Mouse (Mus musculus): Measurements from ENCODE around the gene Pnpla8.
A peak's percentile ranks its signal among the peaks of the same experiment; 100 is the strongest.
"Not testable (repeated sequence)": the region's sequence is repeated elsewhere in the genome, so short reads cannot be mapped to it uniquely, and the experiment has no call there.

Gene Pnpla8

DNA sequence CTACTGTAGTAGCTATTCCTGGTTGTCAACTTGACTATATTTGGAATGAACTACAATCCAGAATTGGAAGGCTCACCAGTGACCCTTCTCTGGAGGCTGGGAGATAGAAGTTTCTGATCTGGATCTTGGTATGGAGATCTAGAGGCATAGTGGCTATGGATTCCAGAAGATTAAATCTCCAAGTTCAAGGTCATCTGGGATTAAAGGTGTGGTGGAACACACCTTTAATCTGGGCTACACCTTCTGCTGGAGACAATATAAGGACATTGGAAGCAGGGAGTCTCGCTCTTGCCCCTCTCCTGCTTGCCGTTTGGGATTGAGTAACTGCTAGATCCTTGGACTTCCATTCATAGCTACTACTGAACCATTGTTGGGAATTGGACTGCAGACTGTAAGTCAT is at the start of gene Pnpla8:
TSS of gene Pnpla8 (plus strand) at position 301 of the 400 bp plus-strand sequence.
- not testable (repeated sequence) for DNase-seq (ENCODE audit: low spot score in 2 of 2)

DNA sequence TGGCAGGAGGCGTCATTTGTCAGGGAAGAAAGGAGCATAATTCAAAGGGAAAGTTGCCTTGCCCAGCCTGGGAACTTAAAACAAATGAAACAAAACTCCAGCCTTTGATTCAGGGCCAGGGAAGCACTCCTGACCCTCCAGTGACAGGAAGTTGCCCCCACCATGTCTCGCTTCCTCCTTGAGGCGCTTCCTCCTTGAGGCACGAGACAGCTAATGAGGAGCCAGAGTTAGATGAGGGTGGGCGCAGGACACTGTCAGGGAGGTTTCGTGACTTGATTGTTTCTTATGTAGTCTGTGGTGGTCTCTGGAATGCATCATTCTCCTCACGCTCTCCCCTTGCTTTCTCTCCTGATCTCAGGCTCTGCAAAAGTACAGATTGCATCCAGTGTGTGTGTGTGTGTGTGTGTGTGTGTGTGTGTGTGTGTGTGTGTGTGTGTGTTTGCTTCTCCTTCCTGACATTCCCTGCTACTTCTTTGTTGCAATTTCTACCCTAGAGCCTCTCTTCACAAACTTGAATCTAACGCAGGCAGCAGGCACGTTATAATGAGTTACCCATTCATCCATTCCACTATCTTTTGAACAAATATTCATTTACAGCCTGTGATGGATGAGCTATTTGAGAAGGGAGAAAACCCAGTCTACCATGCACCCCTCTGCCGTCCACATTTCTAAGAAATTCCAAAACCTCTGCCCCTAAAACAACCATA is 44.7 kb upstream of the Pnpla8 start:
- DNase-seq (ENCODE audit: low spot score in 2 of 2): peak in 1 of 2 experiments; percentile 30

DNA sequence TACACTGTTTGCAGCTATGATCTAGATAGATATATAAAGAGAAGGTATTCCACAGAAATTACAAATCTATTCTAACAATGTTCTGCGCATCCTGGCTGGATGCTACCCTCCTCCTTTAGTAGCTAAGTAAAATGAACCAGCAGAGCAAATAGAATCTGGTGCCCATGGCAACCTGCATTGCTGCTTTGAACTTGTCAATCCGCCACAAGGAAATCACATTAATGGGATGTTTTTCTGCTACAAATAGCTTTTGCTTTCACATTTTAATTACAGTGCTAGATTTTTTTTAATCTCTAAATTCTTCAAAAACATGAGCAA is 44.2 kb upstream of the Pnpla8 start:
- peak; percentile 35 to 76 for DNase-seq (ENCODE audit: low spot score in 2 of 2)

DNA sequence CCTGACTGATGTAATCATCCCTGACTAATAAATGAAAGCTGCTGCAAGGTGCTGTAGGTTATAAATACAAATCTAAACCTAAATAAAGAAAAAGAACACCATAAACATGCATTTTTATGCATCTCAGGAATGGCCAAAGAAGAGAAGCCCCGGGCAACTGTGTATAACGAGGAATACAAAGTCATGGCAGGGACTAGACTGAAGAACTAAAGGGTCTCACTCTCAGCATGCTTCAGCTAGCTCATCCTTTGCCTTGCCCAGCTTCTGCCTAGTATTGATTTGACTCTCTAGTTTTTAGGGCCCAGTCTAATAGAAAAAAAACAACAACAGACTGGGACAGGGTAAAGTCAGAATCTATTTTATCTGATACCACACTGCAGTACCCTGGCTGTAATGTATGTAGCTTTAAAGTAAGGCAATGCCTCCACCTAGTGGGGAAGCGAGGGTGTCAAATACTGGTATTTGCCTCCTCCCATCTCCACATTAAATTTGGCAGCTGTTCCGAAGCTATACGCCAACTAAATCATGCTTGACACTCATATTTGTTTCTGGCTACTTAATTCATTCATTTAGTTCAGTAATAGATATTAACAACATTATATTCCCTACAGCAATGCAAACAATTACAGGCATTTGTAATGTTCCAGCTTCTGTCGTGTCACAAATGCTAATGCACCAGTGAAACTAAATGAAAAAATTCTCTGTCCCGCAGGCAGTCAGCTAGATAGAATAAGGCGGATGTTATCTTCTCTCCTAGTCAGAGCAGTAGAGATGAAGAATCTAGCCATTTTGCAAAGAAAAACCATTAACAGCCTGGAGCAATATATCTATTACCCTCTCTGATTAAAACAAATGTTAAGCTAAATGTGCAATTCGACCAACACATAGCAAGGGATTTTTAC is 39.8 kb upstream of the Pnpla8 start:
- DNase-seq (ENCODE audit: low spot score in 2 of 2): peak; percentile 82 to 84

DNA sequence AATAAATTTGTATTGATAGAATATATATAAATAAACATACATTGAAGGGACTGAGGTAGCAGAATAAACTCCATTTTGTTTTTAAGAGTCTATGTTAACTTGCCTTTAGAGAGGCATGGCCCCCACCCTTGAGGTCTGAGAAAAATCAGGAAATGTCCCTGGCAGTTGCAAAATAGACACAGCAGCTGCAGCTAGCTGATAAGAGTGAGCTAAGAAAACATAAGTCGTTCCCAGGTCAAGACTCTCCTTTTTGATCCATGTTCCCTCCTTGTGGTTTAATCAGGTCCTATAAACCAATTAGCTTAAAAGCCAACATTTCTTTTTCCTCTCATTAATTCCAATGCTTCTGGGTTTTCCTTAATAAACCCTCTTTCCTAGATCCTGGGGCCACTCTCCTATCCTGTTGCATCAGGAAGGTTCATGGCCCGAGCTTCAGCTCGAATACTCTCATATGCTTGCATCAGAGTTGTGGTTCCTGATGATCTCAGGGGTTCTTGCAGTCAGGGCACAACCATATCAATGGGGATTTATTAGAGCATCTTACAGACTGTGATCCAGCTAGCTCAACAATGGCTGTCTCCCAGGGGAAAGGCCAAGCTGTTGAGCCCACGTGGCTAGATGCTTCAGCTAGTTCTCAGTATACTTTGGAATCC is 23.2 kb upstream of the Pnpla8 start:
- no peak for DNase-seq (ENCODE audit: low spot score in 2 of 2)

DNA sequence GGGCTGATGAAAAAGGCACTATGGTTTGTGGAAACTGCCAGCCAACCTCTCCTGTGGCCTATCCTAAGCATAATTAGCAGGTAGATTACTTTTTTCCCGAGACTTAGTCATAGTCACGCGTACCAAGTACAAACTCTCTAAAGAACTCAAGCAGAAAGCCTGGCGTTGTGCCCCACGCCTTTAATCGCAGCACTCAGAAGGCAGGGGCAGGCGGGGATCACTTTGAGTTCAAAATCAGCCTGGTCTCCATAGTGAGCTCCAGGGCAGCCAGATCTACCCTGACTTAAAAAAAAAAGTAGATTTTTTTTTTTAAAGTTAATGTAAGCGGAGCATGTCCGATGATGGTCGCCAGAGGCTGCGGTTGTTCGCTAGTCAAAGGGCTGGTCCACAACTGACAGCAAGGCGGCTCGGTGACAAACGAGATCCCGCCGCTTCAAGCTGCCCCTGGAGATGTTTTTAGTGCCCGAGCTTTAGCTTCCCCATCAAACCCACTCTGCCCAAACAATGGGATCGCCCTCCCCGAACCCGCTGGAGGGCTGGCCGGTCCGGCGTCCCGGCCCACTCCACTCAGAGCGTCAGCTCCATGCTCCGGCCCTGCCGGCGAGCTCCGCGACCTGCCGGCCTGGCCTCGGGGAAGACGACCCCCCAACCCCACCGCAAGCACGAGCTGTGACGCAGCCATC is 11.9 kb upstream of the Pnpla8 start:
- DNase-seq (ENCODE audit: low spot score in 2 of 2): peak; percentile 59 to 61

DNA sequence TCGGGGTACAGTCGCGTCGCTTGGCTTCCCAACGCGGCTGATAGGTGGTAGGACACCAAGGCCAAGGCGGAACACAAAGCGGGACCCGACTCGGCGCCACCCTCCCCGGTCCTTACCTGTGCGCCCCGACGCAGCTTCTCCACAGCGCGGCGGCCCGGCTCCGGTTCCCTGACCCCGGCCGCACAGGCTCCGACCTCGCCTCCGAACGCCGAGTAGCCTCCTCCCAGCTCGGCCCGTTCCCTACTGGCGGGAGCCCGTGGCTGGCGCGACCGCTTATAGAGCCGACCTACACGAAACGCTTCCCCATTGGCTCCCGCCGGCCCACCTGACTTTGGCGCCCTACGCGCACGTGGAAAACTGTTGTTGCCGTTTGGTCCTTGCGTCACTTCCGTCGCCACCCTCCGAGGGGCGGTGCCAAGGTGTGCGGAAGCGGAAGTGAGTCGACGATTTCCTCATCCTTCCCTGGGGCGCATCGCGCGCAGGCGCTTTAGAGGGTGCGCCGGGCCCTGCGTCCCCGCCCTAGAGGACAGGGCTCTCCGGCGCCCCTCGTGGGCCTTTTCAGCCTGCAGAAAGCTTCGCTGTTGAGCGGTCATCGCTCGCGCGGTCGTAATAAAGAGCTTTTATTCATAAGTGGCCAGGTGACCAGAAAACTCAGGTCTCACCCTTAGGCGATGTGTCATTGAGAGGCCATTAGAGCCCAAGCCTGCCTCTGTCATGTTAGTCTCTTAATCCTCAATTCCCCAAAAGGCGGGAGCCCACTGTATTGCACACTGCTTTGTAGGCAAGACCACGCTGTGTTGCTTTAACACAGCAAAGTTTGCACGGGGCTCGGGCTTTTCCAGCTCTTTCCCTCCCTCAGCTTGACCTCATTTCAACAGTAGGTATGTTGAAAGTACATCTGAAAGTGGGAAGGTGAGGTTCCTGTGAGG is 11.1 kb upstream of the Pnpla8 start, which contains the start of gene Dnajb9:
TSS of gene Dnajb9 (minus strand) at position 503 of the 929 bp plus-strand sequence.
- DNase-seq (ENCODE audit: low spot score in 2 of 2): peak; percentile 100

DNA sequence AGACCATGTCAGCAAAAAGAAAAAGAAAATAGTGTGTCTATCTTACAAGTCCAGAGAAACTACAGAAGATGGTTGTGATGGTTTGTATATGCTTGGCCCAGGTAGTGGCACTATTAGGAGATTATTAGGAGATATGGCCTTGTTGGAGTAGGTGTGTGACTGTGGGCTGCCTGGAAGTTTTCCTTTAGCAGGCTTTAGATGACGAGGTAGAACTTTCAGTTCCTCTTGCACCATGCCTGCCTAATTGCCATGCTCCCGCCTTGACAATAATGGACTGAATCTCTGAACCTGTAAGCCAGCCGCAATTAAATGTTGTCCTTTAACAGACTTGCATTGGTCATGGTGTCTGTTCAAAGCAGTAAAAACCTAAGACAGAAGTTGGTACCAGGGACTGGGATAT is 9.6 kb upstream of the Pnpla8 start:
- no peak for DNase-seq (ENCODE audit: low spot score in 2 of 2)

DNA sequence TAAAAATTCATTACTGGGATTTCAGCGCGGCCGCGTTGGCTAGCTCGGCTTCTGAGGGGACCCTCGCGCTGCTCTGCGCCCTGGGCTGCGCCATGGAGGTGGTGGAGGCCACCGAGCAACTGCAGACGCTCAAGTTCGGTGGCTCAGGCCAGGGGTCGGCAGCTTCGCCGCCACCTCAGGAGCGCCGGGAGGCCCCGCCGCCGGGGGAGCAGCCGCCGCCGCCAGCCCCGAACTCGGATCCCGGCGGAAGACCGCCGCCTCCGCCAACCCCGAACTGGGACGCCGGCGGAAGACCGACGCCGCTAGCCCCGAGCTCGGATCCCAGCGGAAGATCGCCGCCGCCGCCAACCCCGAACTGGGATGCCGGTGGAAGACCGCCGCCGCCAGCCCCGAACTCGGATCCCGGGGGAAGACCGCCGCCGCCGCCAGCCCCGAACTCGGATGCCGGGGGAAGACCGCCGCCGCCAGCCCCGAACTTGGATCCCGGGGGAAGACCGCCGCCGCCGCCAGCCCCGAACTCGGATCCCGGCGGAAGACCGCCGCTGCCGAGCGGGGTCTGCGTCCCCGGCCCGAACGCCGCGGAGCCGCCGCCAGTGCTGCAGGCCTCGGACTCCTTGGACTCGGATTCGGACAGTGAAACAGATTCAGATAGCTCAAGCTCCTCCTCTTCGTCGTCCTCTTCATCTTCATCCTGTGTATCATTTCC is 634 bp downstream of the Pnpla8 start:
- peak in 1 of 2 experiments; percentile 32 for DNase-seq (ENCODE audit: low spot score in 2 of 2)

DNA sequence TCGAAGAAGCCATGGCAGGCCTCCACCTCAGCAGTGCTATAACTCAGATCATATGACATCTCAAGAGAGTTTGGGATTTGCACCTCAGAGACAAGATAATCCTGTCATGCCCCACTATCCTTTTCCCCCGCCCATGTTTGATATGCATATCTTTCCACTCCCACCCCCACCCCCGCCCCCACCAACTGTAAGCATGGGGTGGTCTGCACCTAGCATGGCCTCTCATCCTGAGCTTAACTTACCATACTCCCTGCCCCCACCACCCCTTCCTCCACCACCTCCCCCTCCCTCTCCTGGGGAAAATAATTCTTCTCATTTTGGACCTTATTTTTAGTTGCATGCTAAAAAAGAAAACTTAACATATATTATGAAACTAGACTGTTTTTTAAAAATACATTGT is 1.9 kb downstream of the Pnpla8 start:
- DNase-seq (ENCODE audit: low spot score in 2 of 2): no peak

DNA sequence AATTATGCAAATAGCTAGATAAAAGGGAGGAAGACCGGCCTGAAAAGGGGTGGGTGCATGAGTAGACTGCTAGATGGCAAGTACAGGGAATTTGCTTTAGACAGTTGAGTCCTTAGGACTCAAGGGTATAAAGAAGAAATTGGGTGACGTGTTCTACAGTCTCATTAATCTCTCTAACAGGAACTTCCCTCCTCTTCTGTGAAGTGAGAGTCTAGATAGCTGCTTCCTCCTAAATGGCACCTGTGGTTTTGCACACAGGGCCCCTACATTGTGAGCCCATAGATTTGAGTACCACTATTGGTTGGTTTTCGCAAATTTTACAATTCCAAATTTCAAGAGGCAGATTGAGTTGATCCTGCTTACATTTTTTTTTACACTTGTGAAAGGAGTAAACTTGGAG is 3.5 kb downstream of the Pnpla8 start:
- DNase-seq (ENCODE audit: low spot score in 2 of 2): no peak

DNA sequence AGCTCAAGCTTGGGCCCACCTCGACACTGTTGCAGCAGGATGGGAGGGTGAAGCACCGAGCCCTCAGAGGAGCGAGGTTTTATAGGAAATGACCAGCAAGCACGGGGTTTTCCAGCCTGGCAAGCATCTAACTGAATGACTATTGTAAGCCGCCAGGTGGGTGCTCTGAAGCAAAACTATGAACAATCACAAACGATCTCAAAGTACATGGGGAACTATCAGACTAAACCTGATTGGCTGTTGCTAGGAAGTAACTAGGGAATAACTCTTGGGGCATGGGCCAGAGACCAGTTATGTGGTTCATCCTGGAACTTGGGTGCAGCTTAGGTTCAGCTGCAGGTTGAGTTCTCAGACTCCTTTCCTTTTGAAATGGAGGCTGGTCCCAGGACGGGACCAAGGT is 19.9 kb downstream of the Pnpla8 start:
- DNase-seq (ENCODE audit: low spot score in 2 of 2): no peak

DNA sequence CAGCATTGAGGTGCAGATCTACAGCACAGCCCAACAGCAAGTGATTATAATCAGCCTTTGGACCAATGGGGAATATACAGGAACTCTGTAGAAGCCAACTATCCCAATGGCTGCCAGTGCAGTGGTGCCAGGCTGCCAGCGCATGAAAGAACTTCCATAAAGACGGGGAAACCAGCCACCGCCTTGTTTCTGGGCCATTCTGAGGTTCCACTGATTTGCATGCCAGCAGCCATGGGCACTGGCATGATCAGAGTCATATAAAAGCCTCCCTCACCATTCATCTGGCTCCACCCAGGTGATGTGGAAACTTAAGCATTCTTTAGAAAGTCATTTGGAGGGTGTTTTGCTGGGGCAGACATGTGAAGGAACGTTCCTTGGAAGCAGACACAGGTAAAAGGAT is 21.2 kb downstream of the Pnpla8 start:
- no peak for DNase-seq (ENCODE audit: low spot score in 2 of 2)

DNA sequence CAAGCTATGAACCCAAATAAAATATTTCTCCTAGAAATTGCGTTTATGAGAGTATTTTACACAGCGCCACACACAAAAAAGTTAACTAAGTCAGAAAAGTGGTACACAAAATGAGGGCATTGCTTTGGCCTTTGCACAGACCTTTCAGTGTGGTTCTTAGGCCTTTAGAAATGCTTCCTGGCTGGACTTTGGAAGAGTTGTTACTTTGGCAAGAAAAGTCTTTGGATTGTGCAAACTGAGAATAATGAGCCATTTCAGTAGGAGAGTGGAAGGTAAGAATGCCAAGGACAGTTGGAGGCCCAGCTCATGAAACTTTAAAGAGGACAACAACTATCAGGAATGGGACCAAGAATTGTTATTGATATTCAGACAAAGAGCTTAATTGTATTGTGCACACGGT is 24.6 kb downstream of the Pnpla8 start:
- DNase-seq (ENCODE audit: low spot score in 2 of 2): no peak

DNA sequence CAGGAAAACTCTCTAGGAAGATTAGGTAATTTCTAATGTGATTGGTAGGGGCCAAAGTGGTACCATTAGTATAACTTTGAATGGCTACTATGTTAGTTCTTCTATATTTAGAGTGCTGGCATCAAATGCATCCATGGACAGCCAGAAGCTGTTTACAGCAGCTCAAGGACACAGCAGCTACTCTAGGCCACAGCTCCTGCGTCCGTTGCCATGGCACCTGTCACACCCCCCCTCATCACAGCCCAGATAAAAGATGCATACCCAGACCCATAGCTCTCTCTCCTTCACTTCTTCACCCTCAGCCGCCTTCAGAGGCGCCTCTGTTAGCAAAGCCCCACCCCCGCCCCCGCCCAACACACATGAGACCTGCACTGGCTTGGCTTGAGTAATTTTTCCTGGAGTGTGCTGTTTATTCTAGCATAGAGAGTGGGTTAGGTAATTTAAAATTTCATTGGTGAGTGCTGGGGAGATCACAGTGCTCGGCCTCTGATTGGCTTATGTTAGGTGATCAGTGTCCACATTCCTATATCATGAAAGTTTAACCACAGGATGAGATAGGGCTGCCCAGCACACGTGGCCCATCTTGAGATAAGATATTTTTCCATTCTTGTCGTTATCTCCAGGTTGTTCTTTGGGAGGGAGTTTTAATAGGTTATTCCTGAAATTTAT is 27.3 kb downstream of the Pnpla8 start:
- DNase-seq (ENCODE audit: low spot score in 2 of 2): no peak

DNA sequence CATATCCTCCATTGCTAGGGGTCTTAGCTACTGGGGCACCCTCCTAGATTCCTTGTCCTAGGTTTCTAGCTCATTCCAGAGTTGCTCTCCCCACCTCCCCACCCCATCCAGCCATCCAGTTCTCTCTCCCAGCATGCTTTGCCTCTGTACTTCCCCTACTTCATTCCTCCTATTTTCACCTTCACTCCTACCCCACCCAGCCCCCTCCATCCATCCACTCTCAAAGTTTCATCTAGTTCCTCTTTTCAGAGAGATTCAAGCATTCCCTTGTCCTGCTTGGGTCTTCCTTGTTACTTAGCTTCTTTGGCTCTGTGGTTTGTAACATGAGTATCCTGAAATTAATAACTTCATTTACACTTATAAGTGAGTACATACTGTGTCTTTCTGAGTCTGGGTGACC is 41.4 kb downstream of the Pnpla8 start:
- DNase-seq (ENCODE audit: low spot score in 2 of 2): no peak

DNA sequence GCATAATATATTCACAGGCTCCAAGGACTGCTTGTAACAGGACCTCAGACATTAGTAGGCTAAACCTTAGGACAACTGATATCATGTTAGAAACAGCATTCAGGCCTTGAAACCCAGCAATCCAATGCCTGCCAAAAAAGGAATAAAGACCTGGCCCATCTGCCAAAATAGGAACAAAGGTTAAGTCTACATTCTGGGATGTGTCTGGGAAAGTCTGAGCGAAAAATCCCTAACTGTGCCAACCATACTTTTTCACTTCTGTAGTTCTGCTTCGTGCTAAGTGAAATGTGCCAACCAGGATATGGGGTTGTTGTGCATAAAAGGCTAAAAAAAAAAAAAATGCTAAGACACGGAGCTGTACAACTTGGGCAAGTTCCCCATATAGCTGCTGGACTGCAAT is 44.5 kb downstream of the Pnpla8 start:
- DNase-seq (ENCODE audit: low spot score in 2 of 2): no peak

DNA sequence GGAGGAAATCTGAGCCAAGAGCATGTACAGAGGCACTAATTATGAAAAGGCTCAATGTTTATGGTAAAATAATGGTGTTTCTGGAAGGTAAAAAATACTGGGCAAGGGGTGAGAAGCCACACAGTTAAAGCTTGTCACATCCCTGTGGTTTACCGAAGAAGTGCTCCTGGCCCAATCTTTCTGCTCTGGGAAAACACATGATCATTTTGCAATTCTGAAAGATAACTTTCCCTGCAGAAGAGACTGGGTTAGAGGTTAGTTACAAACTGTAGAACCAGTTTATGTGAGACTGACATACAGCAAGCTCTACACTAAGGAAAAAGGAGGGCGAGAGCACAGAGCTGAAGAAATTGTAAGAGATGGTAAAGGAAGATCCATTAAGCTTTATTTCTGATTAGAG is 46.0 kb downstream of the Pnpla8 start:
- no peak for DNase-seq (ENCODE audit: low spot score in 2 of 2)

DNA sequence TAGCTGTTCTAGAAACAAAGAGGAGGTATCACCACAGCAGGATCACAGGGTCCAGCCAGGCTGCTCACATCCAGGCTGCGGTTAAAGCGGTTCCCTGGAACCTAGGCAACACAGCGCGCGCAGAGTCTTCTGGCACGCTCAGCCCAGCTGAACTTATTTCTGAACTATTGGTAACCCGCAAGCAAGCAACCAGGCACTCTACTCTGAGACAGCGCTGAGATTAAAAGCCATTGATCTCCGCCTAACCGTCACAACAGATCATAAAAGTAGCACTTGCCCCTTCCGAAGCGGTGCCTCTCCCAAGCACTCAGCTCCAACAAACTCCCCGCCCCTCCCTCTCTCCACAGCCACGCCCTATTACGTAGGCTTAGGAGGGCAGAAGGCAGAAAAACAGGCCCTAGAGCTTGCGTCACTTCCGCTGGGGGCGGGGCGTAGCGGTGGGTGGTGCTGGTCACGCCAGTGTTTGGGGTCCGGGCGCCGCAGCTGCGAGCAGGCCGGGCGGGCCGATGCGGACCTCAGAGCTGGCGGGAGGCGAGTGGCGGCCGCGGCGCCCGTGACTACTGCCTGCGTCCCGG is 47.6 kb downstream of the Pnpla8 start:
- DNase-seq (ENCODE audit: low spot score in 2 of 2): peak; percentile 99

All from right cerebral cortex, postnatal 10 days (tissue).